Mouse (Mus musculus) cortical plate, adult 2 months (tissue): ENCODE data around the gene Ezh1.

Source experiments
- CTCF ChIP-seq: fragments of 200-500 bp; IDR thresholded peaks from 2 replicates; pipeline ENCODE4 v1.5.1; 2011; ENCODE audit warnings: mild to moderate bottlenecking, control low read depth, low read length; ENCODE audit not compliant: insufficient read depth; ENCODE audit errors: extremely low read depth
- POLR2A ChIP-seq: fragments of 200-500 bp; IDR thresholded peaks from 2 replicates; pipeline ENCODE4 v1.6.1; 2011; ENCODE audit warnings: mild to moderate bottlenecking, low read length, control low read depth; ENCODE audit not compliant: insufficient read depth; ENCODE audit errors: extremely low read depth

GRCm38 (mm10) chr11:101275309-101275708 is 49.0 kb upstream of the Ezh1 start:
- TF ChIP-seq CTCF (no peak), POLR2A (no peak)
